In genomic region chr16:85105603-85106002, GRCm38 (mm10) we compare ENCODE assay signal across 21 mouse cellular contexts.
DNase-seq lines count a peak whose midpoint lies in the region; ATAC-seq and TF ChIP-seq lines count a peak whose summit lies in the region.
"Had no signal": no experiment of that assay in that cellular context is flagged by ENCODE, and none has a peak within 500 bp of the region (broad histone marks: within the 10 kb centered on the region; RNA-seq: fewer than 3 reads in every experiment).

No protein-coding gene starts in this region.

- H3K4me3 ChIP-seq in hindbrain, embryonic 15.5 days = no peak overlapping the region
- H3K4me3 ChIP-seq in hindbrain, embryonic 16.5 days (ENCODE audit: low read length) = no peak overlapping the region
- no peak overlapping the region for H3K4me3 ChIP-seq in C2C12 (ENCODE audit: insufficient read depth, poor library complexity, severe bottlenecking)
- no peak overlapping the region for H3K4me3 ChIP-seq in myocyte
- H3K4me3 ChIP-seq: forebrain, embryonic 10.5 days; heart, adult 2 months; heart, embryonic 10.5 days; heart, embryonic 13.5 days had no signal

- no peaks in the 10 kb centered on the region for H3K9me3 ChIP-seq in hindbrain, embryonic 15.5 days
- no peaks in the 10 kb centered on the region for H3K9me3 ChIP-seq in hindbrain, embryonic 16.5 days (ENCODE audit: control insufficient read depth, low read length)
- H3K9me3 ChIP-seq: forebrain, embryonic 10.5 days; heart, embryonic 10.5 days; heart, embryonic 13.5 days had no signal

- TF ChIP-seq CTCF in C2C12 (IDR thresholded peaks at IDR 0.05; ENCODE audit: control insufficient read depth, insufficient read depth, insufficient read length) = no peak

- H3ac ChIP-seq in C2C12 (ENCODE audit: control insufficient read depth, insufficient read length, low read depth) = no peak overlapping the region
- no peak overlapping the region for H3ac ChIP-seq in myocyte (ENCODE audit: control insufficient read depth, insufficient read length)

- no peaks in the 10 kb centered on the region for H3K27me3 ChIP-seq in hindbrain, embryonic 15.5 days
- H3K27me3 ChIP-seq in hindbrain, embryonic 16.5 days (replicated peaks; ENCODE audit: control insufficient read depth, insufficient read depth, low read length) = no peaks in the 10 kb centered on the region
- no peaks in the 10 kb centered on the region for H3K27me3 ChIP-seq in C2C12 (ENCODE audit: control insufficient read depth, insufficient read depth, insufficient read length)
- H3K27me3 ChIP-seq in myocyte (ENCODE audit: control insufficient read depth, insufficient read depth, insufficient read length) = no peaks in the 10 kb centered on the region
- H3K27me3 ChIP-seq: heart, embryonic 13.5 days had no signal

- no peak overlapping the region for H3K9ac ChIP-seq in hindbrain, embryonic 15.5 days
- no peak overlapping the region for H3K9ac ChIP-seq in hindbrain, embryonic 16.5 days (ENCODE audit: low read depth, low read length)
- H3K9ac ChIP-seq: heart, embryonic 13.5 days had no signal

- H3K36me3 ChIP-seq in hindbrain, embryonic 15.5 days = peaks cover 12% of the 10 kb centered on the region
- H3K36me3 ChIP-seq in hindbrain, embryonic 16.5 days (ENCODE audit: control insufficient read depth, insufficient read depth, low read length) = peaks cover 8% of the 10 kb centered on the region
- H3K36me3 ChIP-seq in C2C12 (ENCODE audit: control insufficient read depth, insufficient read depth) = peaks cover 16% of the 10 kb centered on the region
- peaks cover 25% of the 10 kb centered on the region for H3K36me3 ChIP-seq in myocyte (ENCODE audit: control insufficient read depth, insufficient read depth)

- no peak for ATAC-seq in hindbrain, embryonic 15.5 days (ENCODE audit: low FRiP score, low read depth)
- no peak for ATAC-seq in hindbrain, embryonic 16.5 days
- ATAC-seq: forebrain, embryonic 14.5 days; intestine, postnatal 0 days had no signal

- H3K27ac ChIP-seq in hindbrain, embryonic 15.5 days (replicated peaks) = 0 out of 2 replicates have a peak overlapping the region, but pooled peaks have one; percentile 5
- no peak overlapping the region for H3K27ac ChIP-seq in hindbrain, embryonic 16.5 days (ENCODE audit: low read depth, low read length)
- H3K27ac ChIP-seq: forebrain, embryonic 10.5 days; heart, adult 2 months; heart, embryonic 10.5 days; heart, embryonic 13.5 days had no signal

- H3K79me3 ChIP-seq in C2C12 (ENCODE audit: low read depth) = peaks cover 7% of the 10 kb centered on the region

- peak; percentile 46 for DNase-seq in heart, adult 11 months
- no peak for DNase-seq in heart, postnatal 4 days
- DNase-seq in adrenal gland, postnatal 25 days = no peak
- DNase-seq: adrenal gland, adult 2 months; adrenal gland, postnatal 14 days; cerebellum, adult 18-20 months; cerebellum, adult 9-10 months; cerebellum, postnatal 14 days; gastrocnemius, postnatal 25 days; heart, adult 2 months; heart, postnatal 14 days; kidney, adult 2 months had no signal

- peaks cover 54% of the 10 kb centered on the region for H3K4me1 ChIP-seq in hindbrain, embryonic 15.5 days (replicated peaks)
- H3K4me1 ChIP-seq in hindbrain, embryonic 16.5 days (ENCODE audit: control insufficient read depth, insufficient read depth, low read depth, low read length) = peaks cover 23% of the 10 kb centered on the region

- no peak for TF ChIP-seq POLR2A in myocyte (IDR thresholded peaks at IDR 0.05; ENCODE audit: insufficient read length, low read depth)

- H3K79me2 ChIP-seq in C2C12 (ENCODE audit: control insufficient read depth, insufficient read depth) (peaks cover 30% of the 10 kb centered on the region), myocyte (ENCODE audit: control insufficient read depth, insufficient read depth) (peaks cover 31% of the 10 kb centered on the region)

- WGBS in hindbrain, embryonic 15.5 days = 63% methylated on average over 4 of the region's 4 CpGs
- 71% methylated on average over 4 of the region's 4 CpGs for WGBS in hindbrain, embryonic 16.5 days

- H3K4me2 ChIP-seq in hindbrain, embryonic 15.5 days = no peak overlapping the region
- no peak overlapping the region for H3K4me2 ChIP-seq in hindbrain, embryonic 16.5 days (ENCODE audit: low read length)
- peak overlapping the region; percentile 28 for H3K4me2 ChIP-seq in myocyte (ENCODE audit: low read depth)
- H3K4me2 ChIP-seq: heart, embryonic 13.5 days had no signal

TF ChIP-seq in C2C12, 6 proteins besides CTCF, POLR2A, EP300 and RAD21:
- TF ChIP-seq USF1 (IDR thresholded peaks at IDR 0.05; ENCODE audit: low read depth) = no peak
- TF ChIP-seq MYOD1 (IDR thresholded peaks at IDR 0.05; ENCODE audit: control insufficient read depth, insufficient read length, low read depth) = peak; percentile 19

TF ChIP-seq in myocyte, 11 proteins besides CTCF, POLR2A, EP300 and RAD21:
- TF ChIP-seq E2F4 (IDR thresholded peaks at IDR 0.05; ENCODE audit: insufficient read depth) (no peak), REST (IDR thresholded peaks at IDR 0.05; ENCODE audit: insufficient read depth, insufficient read length) (no peak), USF1 (IDR thresholded peaks at IDR 0.05; ENCODE audit: low read depth) (no peak), MAX (IDR thresholded peaks at IDR 0.05; ENCODE audit: low read depth) (no peak), CEBPB (IDR thresholded peaks at IDR 0.05; ENCODE audit: insufficient read depth, poor library complexity, severe bottlenecking) (no peak), MYOG (IDR thresholded peaks at IDR 0.05; ENCODE audit: control insufficient read depth in 1 of 3, insufficient read depth in 1 of 3, insufficient read length in 2 of 3, low read depth in 2 of 3) (no peak), MYOD1 (IDR thresholded peaks at IDR 0.05; ENCODE audit: control insufficient read depth in 1 of 3, insufficient read length in 2 of 3, low read depth in 2 of 3) (no peak), TCF3 (IDR thresholded peaks at IDR 0.05; ENCODE audit: insufficient read length, low read depth) (no peak), SRF (IDR thresholded peaks at IDR 0.05; ENCODE audit: control insufficient read depth, insufficient read length, low read depth) (no peak), TCF12 (IDR thresholded peaks at IDR 0.05; ENCODE audit: insufficient read depth, poor library complexity, severe bottlenecking) (no peak)
TF ChIP-seq in myocyte: peak in this region for 0.
